Mouse (Mus musculus) liver, embryonic 14.5 days (tissue): Measurements from ENCODE around the gene BC037034.

Experiments
- CTCF ChIP-seq: IDR thresholded peaks from 2 replicates; pipeline ENCODE4 v1.5.1; 2016; ENCODE audit warnings: antibody characterized with exemption, low read depth, control low read depth
- EP300 ChIP-seq: IDR thresholded peaks from 2 replicates; pipeline ENCODE4 v1.6.1; 2016; ENCODE audit warnings: antibody characterized with exemption, low read depth

DNA sequence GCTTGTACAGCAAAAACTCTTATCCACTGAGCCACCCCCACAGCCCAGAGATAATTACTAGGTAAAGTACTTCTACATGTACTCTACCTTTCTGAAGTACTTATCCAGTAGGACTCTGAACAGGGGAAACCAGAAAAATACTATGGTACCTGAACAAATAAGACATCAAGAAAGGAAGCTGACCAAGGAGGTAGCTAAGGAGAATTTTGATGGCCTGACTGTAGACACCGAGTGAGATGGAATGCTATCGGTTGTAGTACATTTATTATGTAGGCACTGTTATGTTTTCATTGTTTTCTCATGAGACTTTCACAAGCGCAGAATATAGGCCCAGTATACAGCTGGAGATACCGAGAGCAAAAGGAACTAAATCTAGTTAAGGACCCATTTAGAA lies 6.3 kb downstream of the BC037034 start:
- TF ChIP-seq CTCF (no peak), EP300 (no peak)
